9 mouse cellular contexts compared by ENCODE assay signal in the genomic region with DNA sequence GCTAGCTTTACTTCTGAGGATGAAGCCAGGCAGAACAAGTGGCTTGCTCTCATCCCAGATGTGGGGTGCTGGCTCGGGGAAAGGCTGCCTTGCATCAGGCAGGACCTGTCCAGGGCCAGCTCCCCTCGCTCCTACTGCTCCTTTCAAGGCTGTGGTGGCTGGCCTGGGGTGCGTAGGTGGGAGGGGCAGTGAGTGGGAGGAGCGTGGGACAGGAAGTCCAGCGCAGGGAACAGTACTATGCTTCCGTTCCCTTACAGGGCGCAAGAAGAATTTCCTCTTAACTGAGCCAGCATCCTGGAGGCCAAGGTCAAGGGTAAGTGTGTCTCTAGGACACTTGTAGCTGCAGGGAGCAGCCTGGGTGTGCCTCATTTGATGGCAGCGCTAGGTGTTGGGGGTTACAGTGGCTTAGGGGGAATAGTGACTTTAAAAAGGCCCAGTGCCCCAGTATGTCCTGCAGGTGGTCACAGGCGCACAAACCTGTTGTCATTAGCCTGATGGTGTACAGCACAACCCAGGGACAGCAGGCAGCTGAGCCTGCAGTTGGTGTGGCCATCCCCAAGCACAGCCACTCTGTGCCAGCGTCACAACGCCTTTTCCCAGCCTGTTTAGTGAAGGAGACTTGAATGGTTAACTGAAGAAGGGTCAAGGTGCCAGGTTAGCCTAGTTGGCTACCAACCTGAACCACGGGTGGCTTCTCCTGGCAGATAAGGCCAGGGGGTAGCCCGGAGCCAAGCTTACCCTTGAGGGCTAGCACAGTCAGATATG. TPM values are rescaled to one million over a fixed set of nuclear protein-coding genes. Genes with fewer than 3 reads are reported as not detected.
DNase-seq lines count a peak whose midpoint lies in the region; ATAC-seq and TF ChIP-seq lines count a peak whose summit lies in the region.
"Had no signal": no experiment of that assay in that cellular context is flagged by ENCODE, and none has a peak within 500 bp of the region (broad histone marks: within the 10 kb centered on the region; RNA-seq: fewer than 3 reads in every experiment).

No protein-coding gene starts in this region.

- intact Hi-C loops in gastrocnemius, adult 2 months (cut with DNase I): no loop called here
- intact Hi-C loops in gastrocnemius, postnatal 36 days (cut with DNase I): loop anchor here (5.0 kb wide), 2 partner anchors 97 to 112 kb away; a partner anchor contains a TSS

- no peak for TF ChIP-seq CTCF in gastrocnemius, adult 2 months (IDR thresholded peaks at IDR 0.05)
- no peak for TF ChIP-seq CTCF in layer of hippocampus, adult 2 months (conservative IDR thresholded peaks at IDR 0.05)

- H3K4me1 ChIP-seq in heart, embryonic 16.5 days (ENCODE audit: control insufficient read depth, insufficient read depth, low read length): peaks cover 11% of the 10 kb centered on the region; the same call in 1 of the 2 replicates
- no peaks in the 10 kb centered on the region for H3K4me1 ChIP-seq in liver, embryonic 12.5 days

- H3K27ac ChIP-seq in gastrocnemius, adult 2 months: peak overlapping the region; percentile 41
- peak overlapping the region; percentile 7 for H3K27ac ChIP-seq in heart, embryonic 16.5 days (ENCODE audit: low read length)
- H3K27ac ChIP-seq in liver, embryonic 12.5 days: no peak overlapping the region
- no peak overlapping the region for H3K27ac ChIP-seq in layer of hippocampus, adult 2 months
- H3K27ac ChIP-seq: lung, embryonic 15.5 days had no signal

- no peak overlapping the region for H3K4me3 ChIP-seq in gastrocnemius, adult 2 months
- no peak overlapping the region for H3K4me3 ChIP-seq in heart, embryonic 16.5 days (ENCODE audit: low read length)
- H3K4me3 ChIP-seq in liver, embryonic 12.5 days: no peak overlapping the region
- H3K4me3 ChIP-seq in layer of hippocampus, adult 2 months: no peak overlapping the region
- H3K4me3 ChIP-seq: lung, embryonic 15.5 days had no signal

- H3K4me2 ChIP-seq in heart, embryonic 16.5 days (ENCODE audit: low read depth, low read length): no peak overlapping the region
- no peak overlapping the region for H3K4me2 ChIP-seq in liver, embryonic 12.5 days
- H3K4me2 ChIP-seq: lung, embryonic 15.5 days had no signal

- H3K27me3 ChIP-seq in heart, embryonic 16.5 days (ENCODE audit: control insufficient read depth, insufficient read depth, low read length): no peaks in the 10 kb centered on the region
- H3K27me3 ChIP-seq in liver, embryonic 12.5 days (replicated peaks): no peaks in the 10 kb centered on the region
- H3K27me3 ChIP-seq: lung, embryonic 15.5 days had no signal

- peak; percentile 34; the same call in 1 of the 2 replicates for ATAC-seq in heart, embryonic 16.5 days (replicated peaks; ENCODE audit: extremely low read depth, insufficient read depth, low FRiP score)
- ATAC-seq in liver, embryonic 12.5 days: peak; percentile 42

- 75% methylated on average over 13 of the region's 13 CpGs for WGBS in heart, embryonic 16.5 days
- WGBS in liver, embryonic 12.5 days (ENCODE audit: insufficient replicate concordance): 74% methylated on average over 13 of the region's 13 CpGs

- H3K9ac ChIP-seq in heart, embryonic 16.5 days (ENCODE audit: low read length): no peak overlapping the region
- no peak overlapping the region for H3K9ac ChIP-seq in liver, embryonic 12.5 days
- H3K9ac ChIP-seq: lung, embryonic 15.5 days had no signal

- peaks cover 5% of the 10 kb centered on the region; the same call in 1 of the 2 replicates for H3K36me3 ChIP-seq in heart, embryonic 16.5 days (ENCODE audit: control insufficient read depth, insufficient read depth)
- H3K36me3 ChIP-seq in liver, embryonic 12.5 days: peaks cover 51% of the 10 kb centered on the region
- H3K36me3 ChIP-seq: lung, embryonic 15.5 days had no signal

- DNase-seq in gastrocnemius, adult 2 months: no peak
- DNase-seq in gastrocnemius, postnatal 36 days: no peak
- peak; percentile 84 for DNase-seq in R1 (ENCODE audit: low read depth, low spot score)
- no peak for DNase-seq in layer of hippocampus, adult 2 months (ENCODE audit: low spot score in 2 of 2)
- no peak for DNase-seq in thymus, postnatal 10 days (ENCODE audit: low spot score in 2 of 2)
- no peak for DNase-seq in left cerebral cortex, adult 18-20 months (ENCODE audit: low spot score in 2 of 2)

- H3K9me3 ChIP-seq in heart, embryonic 16.5 days (replicated peaks; ENCODE audit: control insufficient read depth, low read length): peaks cover 3% of the 10 kb centered on the region; the same call in 1 of the 2 replicates
- H3K9me3 ChIP-seq in liver, embryonic 12.5 days (replicated peaks): no peaks in the 10 kb centered on the region
- H3K9me3 ChIP-seq: lung, embryonic 15.5 days had no signal

RNA-seq across cellular contexts. Expression of a gene that starts 10.1 kb away (rescaled TPM):
- 10 to 100 TPM; 33.1 to 33.8 TPM for total RNA-seq in gastrocnemius, adult 2 months (2021)
- total RNA-seq in gastrocnemius, postnatal 36 days (2021): 10 to 100 TPM; 27.2 to 32.5 TPM
- polyA plus RNA-seq in heart, embryonic 16.5 days (2015; fragmentation: Nextera tagmentation; extraction: Ambion mirVana): 48.2 and 54.4 TPM in 2 replicates
- 41.4 and 44.0 TPM in 2 replicates for polyA plus RNA-seq in liver, embryonic 12.5 days (2016; fragmentation: Nextera tagmentation; extraction: Ambion mirVana)
- total RNA-seq in layer of hippocampus, adult 2 months (2021): 10 to 100 TPM; 34.0 to 43.7 TPM
- total RNA-seq in left cerebral cortex, adult 18-20 months (2021): 10 to 100 TPM; 39.8 to 48.0 TPM

Comparison
In these comparisons a context has a peak if more than half of its experiments do, and no peak if none do; other contexts are left out.
1. H3K27ac ChIP-seq: peak in gastrocnemius, adult 2 months (single experiment) and heart, embryonic 16.5 days (single experiment); none in liver, embryonic 12.5 days (single experiment) and layer of hippocampus, adult 2 months (single experiment).